Mouse (Mus musculus) kidney, adult 2 months (tissue): ENCODE results near the gene Slc25a30.

ENCODE experiments used
- CTCF ChIP-seq: fragments of 200-500 bp; conservative IDR thresholded peaks from 2 replicates; pipeline ENCODE4 v1.5.1; 2011; ENCODE audit warnings: low read depth, mild to moderate bottlenecking, control low read depth, low read length, moderate library complexity, mixed read lengths; ENCODE audit not compliant: insufficient read depth, insufficient read length
- POLR2A ChIP-seq: fragments of 200-500 bp; IDR thresholded peaks from one replicate; pipeline ENCODE4 v1.6.1; 2011; ENCODE audit warnings: low read depth, low read length, control low read depth

GRCm38 (mm10) chr14:75787794-75788175, 948 bp upstream of the Slc25a30 start:
- TF ChIP-seq CTCF (no peak), POLR2A (no peak)
